Mouse (Mus musculus) mouse trophoblast stem cell (cell line): ENCODE data around the gene Hist1h3h.

Source experiments
- in situ Hi-C, 2 experiments: fragments of 300-500 bp; cut with MseI, MboI; formaldehyde crosslinking; loops; 2 replicates in 1 of 2; 3 replicates in 1 of 2; pipeline ENCODE4 v1.15.1; 2025

The Hist1h3h gene

DNA sequence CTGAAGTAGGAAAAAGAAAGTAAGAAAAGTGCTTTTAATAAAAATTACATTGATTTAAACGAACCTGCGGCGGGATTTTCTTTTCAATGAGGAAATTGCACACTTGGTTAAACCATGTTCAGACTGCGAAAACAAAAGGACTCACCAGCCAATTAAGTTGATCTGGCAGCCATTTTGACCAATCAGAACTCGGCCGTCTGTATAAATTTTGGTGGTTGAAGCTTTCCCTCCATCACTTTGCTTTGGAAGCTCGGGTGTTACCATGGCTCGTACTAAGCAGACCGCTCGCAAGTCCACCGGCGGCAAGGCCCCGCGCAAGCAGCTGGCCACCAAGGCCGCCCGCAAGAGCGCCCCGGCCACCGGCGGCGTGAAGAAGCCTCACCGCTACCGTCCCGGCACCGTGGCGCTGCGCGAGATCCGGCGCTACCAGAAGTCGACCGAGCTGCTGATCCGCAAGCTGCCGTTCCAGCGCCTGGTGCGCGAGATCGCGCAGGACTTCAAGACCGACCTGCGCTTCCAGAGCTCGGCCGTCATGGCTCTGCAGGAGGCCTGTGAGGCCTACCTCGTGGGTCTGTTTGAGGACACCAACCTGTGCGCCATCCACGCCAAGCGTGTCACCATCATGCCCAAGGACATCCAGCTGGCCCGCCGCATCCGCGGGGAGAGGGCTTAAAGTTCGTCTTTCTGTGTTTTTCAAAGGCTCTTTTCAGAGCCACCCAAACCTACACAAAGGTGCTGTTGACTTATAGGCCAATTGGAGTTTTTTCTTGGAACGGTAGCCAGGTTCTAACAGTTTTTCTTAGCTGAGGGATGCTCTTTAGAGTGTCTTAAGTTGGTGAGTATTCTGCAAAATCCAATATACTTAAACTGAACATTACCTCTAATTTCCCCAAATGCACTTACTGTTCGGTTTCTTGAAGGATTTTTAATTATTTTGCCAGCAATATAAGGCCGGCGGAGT, at the start of gene Hist1h3h:
TSS of gene Hist1h3h (plus strand) at position 263 of the 961 bp plus-strand sequence.
- in situ Hi-C loops = loop anchor here in 1 of 2 experiments (25.0 kb wide), 1 partner anchor 320 kb away; the partner anchor contains the start of genes Hist1h2ag, Hist1h2ah, Hist1h2bj and Hist1h2bk

DNA sequence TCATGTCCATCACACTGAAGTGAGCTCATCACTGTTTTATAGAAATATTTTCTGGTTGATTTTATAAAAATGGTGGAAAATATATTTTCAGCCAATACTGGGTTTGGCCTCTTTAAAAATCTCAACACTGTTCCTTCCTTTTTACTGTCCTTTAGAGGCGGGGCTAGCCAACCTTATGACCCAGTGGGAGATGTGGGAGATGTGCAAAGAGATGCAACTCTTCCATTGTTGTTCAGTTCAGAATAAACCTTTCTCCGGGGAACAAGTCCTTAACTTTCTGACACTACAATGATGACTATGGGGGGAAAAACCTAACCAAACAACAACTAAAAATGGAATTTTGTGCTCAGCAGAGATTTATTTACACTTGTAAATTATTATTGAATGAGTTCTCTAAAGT, 40.2 kb upstream of the Hist1h3h start, which contains the start of gene Olfr1360:
TSS of gene Olfr1360 (minus strand) at position 101 of the 400 bp plus-strand sequence.
- in situ Hi-C loops = no loop called here

- in situ Hi-C loops = no loop called here
Measured at GRCm38 (mm10) chr13:21697811-21698210, 19.6 kb upstream of the Hist1h3h start, which contains the start of gene Olfr1359. TSS of gene Olfr1359 (plus strand) at chr13:21698111.

GRCm38 (mm10) chr13:21706669-21707068, 10.8 kb upstream of the Hist1h3h start:
- in situ Hi-C loops = loop anchor here in 1 of 2 experiments (25.0 kb wide), 1 partner anchor 331 kb away; the partner anchor contains the start of genes Hist1h2ag, Hist1h2ah, Hist1h2bj and Hist1h2bk

DNA sequence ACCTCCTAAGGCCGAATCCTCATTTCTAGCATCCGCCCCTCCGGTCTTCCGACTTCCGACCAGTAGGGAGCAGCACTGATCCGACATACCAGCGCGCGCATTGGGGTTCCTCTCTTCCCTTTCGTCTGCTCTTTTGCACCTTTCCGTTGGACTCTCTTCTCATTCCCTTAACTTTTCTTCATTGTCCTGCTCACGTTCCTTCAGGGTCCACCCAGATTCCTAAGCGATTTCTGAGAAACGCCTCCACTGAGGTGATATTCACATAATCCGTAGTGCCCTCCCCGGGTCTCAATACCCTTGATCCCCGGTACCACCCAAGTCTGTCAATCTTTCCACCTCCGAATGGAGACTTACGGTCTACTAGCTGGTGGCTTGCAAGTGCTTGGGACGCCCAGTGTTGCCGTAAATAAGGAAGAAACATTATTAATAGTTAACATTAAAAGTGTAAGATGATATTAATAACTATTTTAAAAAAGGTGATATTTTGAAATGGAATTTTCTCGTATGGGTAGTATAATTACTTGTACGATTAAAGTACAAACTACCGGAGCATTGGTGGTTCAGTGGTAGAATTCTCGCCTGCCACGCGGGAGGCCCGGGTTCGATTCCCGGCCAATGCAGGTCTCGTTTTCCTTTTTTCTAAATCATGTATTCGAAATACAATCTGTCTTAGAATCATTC, 7.3 kb upstream of the Hist1h3h start:
- in situ Hi-C loops = loop anchor here in 1 of 2 experiments (25.0 kb wide), 1 partner anchor 327 kb away; the partner anchor contains the start of genes Hist1h2ag, Hist1h2ah, Hist1h2bj and Hist1h2bk

DNA sequence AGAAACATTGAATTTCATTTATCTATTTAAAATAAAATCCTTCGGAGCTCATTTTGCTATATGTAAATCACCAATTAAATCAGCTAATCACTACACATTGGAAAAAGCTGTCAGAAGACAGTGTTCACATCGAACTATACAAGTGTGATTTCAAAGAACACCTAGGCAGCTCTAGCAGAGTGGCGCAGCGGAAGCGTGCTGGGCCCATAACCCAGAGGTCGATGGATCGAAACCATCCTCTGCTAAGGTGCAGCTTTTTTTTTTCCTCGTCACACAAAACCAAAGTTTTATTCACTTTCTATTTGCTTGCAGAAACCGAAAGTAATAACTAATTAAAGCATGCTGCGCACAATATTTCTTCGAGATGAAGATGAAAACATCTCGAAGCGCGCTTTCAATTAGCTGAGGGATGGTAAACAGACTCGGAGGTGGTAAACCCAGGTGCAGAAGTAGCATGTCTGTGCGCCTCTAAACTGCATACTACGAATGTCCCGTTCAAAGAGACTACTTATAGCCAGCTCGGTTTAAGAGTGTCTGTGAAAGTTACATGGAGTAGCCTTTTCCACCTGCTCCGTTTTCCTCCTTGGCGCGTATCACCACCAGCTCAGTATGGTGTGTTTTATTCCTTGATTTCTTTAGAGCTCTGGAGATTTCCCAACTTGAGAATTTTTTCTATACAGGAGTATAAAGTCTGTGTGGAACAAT, 6.5 kb upstream of the Hist1h3h start:
- in situ Hi-C loops = loop anchor here in 1 of 2 experiments (25.0 kb wide), 1 partner anchor 326 kb away; the partner anchor contains the start of genes Hist1h2ag, Hist1h2ah, Hist1h2bj and Hist1h2bk

GRCm38 (mm10) chr13:21711698-21712097, 5.8 kb upstream of the Hist1h3h start:
- in situ Hi-C loops = loop anchor here in 1 of 2 experiments (25.0 kb wide), 1 partner anchor 326 kb away; the partner anchor contains the start of genes Hist1h2ag, Hist1h2ah, Hist1h2bj and Hist1h2bk

DNA sequence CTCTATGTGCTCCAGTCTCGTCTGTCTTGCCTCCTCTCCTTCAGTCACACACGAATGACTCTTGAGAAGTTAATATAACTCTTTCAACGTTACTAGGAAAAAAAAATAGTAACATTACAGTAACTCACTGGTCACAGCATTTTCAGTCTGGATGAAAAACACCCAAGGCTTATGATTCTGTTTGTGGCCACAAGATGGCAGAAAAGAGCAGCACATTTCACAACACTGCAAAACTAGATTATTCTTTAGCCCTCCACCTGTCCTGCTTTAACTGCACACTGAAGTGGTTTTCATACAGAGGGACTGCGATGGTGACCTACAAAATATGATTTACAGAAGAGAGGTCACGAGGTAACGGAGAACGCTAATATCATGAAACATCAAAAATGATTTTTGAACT, 2.7 kb upstream of the Hist1h3h start:
- in situ Hi-C loops = loop anchor here in 1 of 2 experiments (25.0 kb wide), 1 partner anchor 323 kb away; the partner anchor contains the start of genes Hist1h2ag, Hist1h2ah, Hist1h2bj and Hist1h2bk

DNA sequence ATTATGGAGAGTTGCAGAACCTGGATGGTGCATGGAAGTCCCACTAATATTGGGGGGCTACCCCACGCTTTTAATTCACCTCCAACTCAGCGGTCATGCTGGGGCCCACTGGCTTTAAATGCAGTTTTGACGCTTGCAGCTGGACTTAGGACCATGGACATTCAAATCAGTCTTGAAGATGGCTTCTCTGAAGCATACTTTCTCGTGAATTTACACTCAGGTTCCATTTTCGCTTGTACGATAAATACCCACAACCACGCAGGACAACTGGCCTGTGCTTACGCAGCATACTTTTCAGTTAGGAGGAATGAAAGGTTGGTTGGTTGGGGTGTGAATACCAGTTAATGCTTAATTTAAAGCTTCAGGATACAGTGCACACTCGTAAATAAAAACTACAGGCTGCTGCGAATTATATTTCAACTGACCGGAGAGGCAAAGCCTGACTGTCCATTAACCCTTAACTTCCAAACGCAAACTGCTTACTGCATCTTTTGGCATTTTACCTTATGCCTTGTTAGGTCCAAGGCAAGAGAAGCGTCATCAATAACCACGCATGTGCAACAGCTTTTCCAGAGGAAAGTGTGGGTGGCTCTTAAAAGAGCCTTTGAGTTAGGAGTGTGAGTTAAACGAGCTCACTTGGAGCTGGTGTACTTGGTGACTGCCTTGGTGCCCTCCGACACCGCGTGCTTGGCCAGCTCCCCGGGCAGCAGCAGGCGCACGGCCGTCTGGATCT, 2.2 kb upstream of the Hist1h3h start:
- in situ Hi-C loops = loop anchor here in 1 of 2 experiments (25.0 kb wide), 1 partner anchor 322 kb away; the partner anchor contains the start of genes Hist1h2ag, Hist1h2ah, Hist1h2bj and Hist1h2bk

- in situ Hi-C loops = loop anchor here in 1 of 2 experiments (25.0 kb wide), 1 partner anchor 321 kb away; the partner anchor contains the start of genes Hist1h2ag, Hist1h2ah, Hist1h2bj and Hist1h2bk
Measured at GRCm38 (mm10) chr13:21715864-21716539, 1.5 kb upstream of the Hist1h3h start, which contains the start of the genes Hist1h2bl and Hist1h2ai. TSS of gene Hist1h2bl (minus strand) at chr13:21716143. TSS of gene Hist1h2ai (plus strand) at chr13:21716422.

DNA sequence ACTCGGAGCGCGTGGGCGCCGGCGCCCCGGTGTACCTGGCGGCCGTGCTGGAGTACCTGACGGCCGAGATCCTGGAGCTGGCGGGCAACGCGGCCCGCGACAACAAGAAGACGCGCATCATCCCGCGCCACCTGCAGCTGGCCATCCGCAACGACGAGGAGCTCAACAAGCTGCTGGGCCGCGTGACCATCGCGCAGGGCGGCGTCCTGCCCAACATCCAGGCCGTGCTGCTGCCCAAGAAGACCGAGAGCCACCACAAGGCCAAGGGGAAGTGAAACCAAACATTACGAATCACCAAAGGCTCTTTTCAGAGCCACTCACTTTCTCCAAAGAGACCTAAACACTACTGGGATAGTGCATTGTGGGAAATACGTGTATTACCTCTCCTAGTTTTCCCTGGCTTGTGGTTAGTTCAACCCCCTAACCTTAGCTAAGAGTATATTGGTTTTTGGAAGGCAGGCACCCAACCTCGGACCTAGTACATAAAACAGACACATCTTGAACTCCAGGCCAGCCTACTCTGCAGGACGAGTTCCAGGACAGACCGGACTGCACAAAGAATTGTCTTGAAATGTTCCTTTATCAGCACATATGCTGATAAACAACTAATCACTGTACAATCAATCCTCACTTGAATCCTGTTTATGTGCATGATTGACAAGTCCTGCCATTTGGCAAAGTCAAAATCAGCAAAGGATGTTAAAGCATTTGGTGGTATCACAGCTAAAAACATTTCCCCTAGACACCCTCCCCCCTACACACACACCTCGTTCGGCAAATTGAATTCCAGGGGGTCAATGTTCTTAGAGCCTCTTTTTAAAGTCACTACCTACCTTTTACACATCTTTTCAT, 693 bp upstream of the Hist1h3h start:
- in situ Hi-C loops = loop anchor here in 1 of 2 experiments (25.0 kb wide), 1 partner anchor 321 kb away; the partner anchor contains the start of genes Hist1h2ag, Hist1h2ah, Hist1h2bj and Hist1h2bk

DNA sequence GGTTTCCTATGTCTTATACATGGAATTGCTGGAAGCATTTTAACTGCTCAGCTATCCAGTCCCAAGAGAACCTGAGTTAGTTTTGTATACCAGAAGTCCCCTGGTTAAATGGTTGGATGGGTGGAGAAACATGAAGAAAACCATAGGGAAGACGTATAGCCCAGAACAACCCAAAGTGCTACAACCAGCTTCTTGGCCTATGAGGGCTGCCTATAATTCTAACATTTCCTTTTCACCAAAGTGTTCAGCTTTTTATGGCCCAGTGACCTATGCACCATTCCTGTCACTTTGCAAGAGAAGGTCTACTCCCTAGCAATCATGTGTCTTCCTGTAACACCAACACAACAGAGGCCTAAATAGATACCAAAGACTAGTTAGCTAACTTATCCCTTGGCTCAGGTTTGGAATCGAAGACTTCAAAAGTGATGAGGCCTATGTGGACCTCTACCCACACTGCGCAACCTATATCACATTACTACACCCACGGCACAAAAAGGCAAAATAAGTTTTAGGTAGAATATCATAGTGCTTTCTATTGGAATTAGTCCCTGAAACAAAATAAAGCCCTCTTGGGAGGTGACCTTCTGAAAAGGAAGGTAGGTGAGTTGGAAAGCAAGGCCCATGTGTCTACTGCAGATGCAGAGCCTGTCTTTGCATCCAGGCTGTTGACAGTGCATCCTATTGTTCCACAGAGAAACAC, 1.1 kb downstream of the Hist1h3h start:
- in situ Hi-C loops = loop anchor here in 1 of 2 experiments (25.0 kb wide), 1 partner anchor 319 kb away; the partner anchor contains the start of genes Hist1h2ag, Hist1h2ah, Hist1h2bj and Hist1h2bk

DNA sequence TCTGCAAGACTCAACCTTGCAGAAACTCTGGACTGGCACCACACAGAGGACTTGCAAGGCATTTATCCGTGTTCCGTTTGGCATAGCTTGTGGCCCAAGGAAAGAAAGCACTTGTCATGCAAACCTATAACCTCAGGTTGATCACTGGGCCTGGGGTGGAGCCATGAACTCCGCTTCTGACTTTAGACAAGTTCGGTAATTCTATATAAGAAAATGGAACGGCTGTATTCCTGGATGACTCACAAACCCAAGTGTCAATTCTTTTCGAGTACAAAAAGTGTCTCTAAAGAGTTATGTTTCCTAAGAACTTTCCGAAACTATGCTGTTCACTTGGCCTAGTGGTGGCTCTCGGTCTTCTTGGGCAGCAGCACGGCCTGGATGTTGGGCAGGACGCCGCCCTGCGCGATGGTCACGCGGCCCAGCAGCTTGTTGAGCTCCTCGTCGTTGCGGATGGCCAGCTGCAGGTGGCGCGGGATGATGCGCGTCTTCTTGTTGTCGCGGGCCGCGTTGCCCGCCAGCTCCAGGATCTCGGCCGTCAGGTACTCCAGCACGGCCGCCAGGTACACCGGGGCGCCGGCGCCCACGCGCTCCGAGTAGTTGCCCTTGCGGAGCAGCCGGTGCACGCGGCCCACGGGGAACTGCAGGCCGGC, 3.8 kb downstream of the Hist1h3h start:
- in situ Hi-C loops = loop anchor here in 1 of 2 experiments (25.0 kb wide), 1 partner anchor 316 kb away; the partner anchor contains the start of genes Hist1h2ag, Hist1h2ah, Hist1h2bj and Hist1h2bk

- in situ Hi-C loops = loop anchor here in 1 of 2 experiments (25.0 kb wide), 1 partner anchor 315 kb away; the partner anchor contains the start of genes Hist1h2ag, Hist1h2ah, Hist1h2bj and Hist1h2bk
Measured at GRCm38 (mm10) chr13:21721757-21722372, 4.4 kb downstream of the Hist1h3h start, which contains the start of gene Hist1h2bm. TSS of gene Hist1h2bm (plus strand) at chr13:21722044.

DNA sequence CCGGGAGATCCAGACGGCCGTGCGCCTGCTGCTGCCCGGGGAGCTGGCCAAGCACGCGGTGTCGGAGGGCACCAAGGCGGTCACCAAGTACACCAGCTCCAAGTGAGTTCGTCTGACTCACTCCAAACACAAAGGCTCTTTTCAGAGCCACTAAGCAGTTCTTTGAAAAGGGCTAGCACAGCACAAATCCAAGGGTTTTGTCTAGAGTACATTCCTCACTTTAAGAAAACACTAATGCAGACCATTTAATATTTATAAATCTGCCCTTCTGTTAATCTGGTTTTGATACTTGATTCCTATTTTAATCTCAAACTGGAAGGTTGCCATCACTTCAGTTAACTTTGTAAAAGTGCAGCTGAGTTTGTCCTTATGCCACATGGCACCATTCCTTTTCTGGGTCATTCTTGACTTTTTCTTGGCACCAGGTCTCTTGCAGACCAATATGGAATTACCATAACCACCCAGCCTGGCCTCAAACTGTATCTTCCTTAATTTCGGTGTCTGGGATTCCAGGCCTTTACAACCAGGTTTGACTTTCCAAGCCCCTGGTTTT, 5.0 kb downstream of the Hist1h3h start:
- in situ Hi-C loops = loop anchor here in 1 of 2 experiments (25.0 kb wide), 1 partner anchor 315 kb away; the partner anchor contains the start of genes Hist1h2ag, Hist1h2ah, Hist1h2bj and Hist1h2bk
